Mouse (Mus musculus): ENCODE measurements around the gene Rdh16. TPM values are rescaled to one million over a fixed set of nuclear protein-coding genes. Genes with fewer than 3 reads are reported as not detected.

The Rdh16 gene
- polyA plus RNA-seq, 2 experiments from 2014 or later, result not detected

Other genes with a start within 250 kb of the Rdh16 start
- gene Lrp1, start 180.0 kb upstream of the Rdh16 start, polyA plus RNA-seq (2017; shearing (Covaris generic)), result under 1 TPM; 0.30 to 0.96 TPM
- gene Stat6, start 158.2 kb upstream of the Rdh16 start, polyA plus RNA-seq (2017; shearing (Covaris generic)), result 100 to 1,000 TPM; 173 to 320 TPM
- gene Nemp1, start 134.3 kb upstream of the Rdh16 start, polyA plus RNA-seq (2017; shearing (Covaris generic)), result 1 to 10 TPM; 2.5 to 4.0 TPM
- 10 to 100 TPM in 1 of 2 experiments, 1 to 10 TPM in 1; 8.9 to 10.8 TPM for gene Nab2, start 132.6 kb upstream of the Rdh16 start, polyA plus RNA-seq (2017; shearing (Covaris generic))
- gene Myo1a, start 96.0 kb upstream of the Rdh16 start, polyA plus RNA-seq (2017; shearing (Covaris generic)), result not detected
- not detected for gene Tac2, start 76.7 kb upstream of the Rdh16 start, polyA plus RNA-seq (2017; shearing (Covaris generic))
- under 1 TPM; 0.57 to 0.81 TPM for gene Zbtb39, start 61.6 kb upstream of the Rdh16 start, polyA plus RNA-seq (2017; shearing (Covaris generic))
- under 1 TPM in 1 of 2 experiments, not detected in 1; 0.29 TPM for gene Gpr182, start 49.4 kb upstream of the Rdh16 start, polyA plus RNA-seq (2017; shearing (Covaris generic))
- gene Rdh1, start 41.4 kb upstream of the Rdh16 start, polyA plus RNA-seq (2017; shearing (Covaris generic)), result under 1 TPM in 1 of 2 experiments, not detected in 1; 0.27 TPM
- under 1 TPM in 1 of 2 experiments, not detected in 1; 0.40 TPM for gene Rdh16f1, start 41.4 kb upstream of the Rdh16 start, polyA plus RNA-seq (2017; shearing (Covaris generic))
- 1 to 10 TPM in 1 of 2 experiments, not detected in 1; 1.5 TPM for gene Rdh9, start 24.8 kb upstream of the Rdh16 start, polyA plus RNA-seq (2017; shearing (Covaris generic))
- gene Rdh19, start 48.8 kb downstream of the Rdh16 start, polyA plus RNA-seq (2017; shearing (Covaris generic)), result not detected
- gene Rdh16f2, start 65.3 kb downstream of the Rdh16 start, polyA plus RNA-seq (2017; shearing (Covaris generic)), result not detected
- not detected for gene Rdh7, start 87.7 kb downstream of the Rdh16 start, polyA plus RNA-seq (2017; shearing (Covaris generic))
- not detected for gene Sdr9c7, start 97.4 kb downstream of the Rdh16 start, polyA plus RNA-seq (2017; shearing (Covaris generic))
- not detected for gene Hsd17b6, start 206.5 kb downstream of the Rdh16 start, polyA plus RNA-seq (2017; shearing (Covaris generic))
- 10 to 100 TPM; 18.9 to 20.2 TPM for gene Prim1, start 214.0 kb downstream of the Rdh16 start, polyA plus RNA-seq (2017; shearing (Covaris generic))
- gene Naca, start 234.4 kb downstream of the Rdh16 start, polyA plus RNA-seq (2017; shearing (Covaris generic)), result 100 to 1,000 TPM; 957 to 1,000 TPM

All from CD4-positive, CD25-positive, alpha-beta regulatory T cell, adult 4 months (primary cell).